Mouse (Mus musculus) layer of hippocampus, postnatal 14 days (tissue): ENCODE measurements around the gene 4932438H23Rik. TPM values are rescaled to one million over a fixed set of nuclear protein-coding genes. Genes with fewer than 3 reads are reported as not detected.
A peak's percentile ranks its signal among the peaks of the same experiment; 100 is the strongest.
"Not testable (repeated sequence)": the region's sequence is repeated elsewhere in the genome, so short reads cannot be mapped to it uniquely, and the experiment has no call there.

Experiments
- DNase-seq, 2 experiments: peaks; one replicate each; pipeline ENCODE4 v3.0.0; 2021 to 2022; ENCODE audit warnings: low spot score in 2 of 2, mixed read lengths in 1 of 2
- total RNA-seq, 2 experiments: library from RNA; stranded (reverse); gene quantifications; 2 replicates each; pipeline ENCODE4 v1.2.3; 2021

4932438H23Rik gene
- total RNA-seq, 2 experiments from 2014 or later = 1.8 to 2.0 TPM

GRCm38 (mm10) chr16:91100484-91100883 is 5.6 kb upstream of the 4932438H23Rik start:
- DNase-seq = no peak

GRCm38 (mm10) chr16:91099444-91100065 is 4.6 kb upstream of the 4932438H23Rik start:
- no peak for DNase-seq

- DNase-seq = no peak
These were observed 2.9 kb upstream of the 4932438H23Rik start for GRCm38 (mm10) chr16:91097858-91098257.

GRCm38 (mm10) chr16:91096984-91097506 is 2.1 kb upstream of the 4932438H23Rik start:
- DNase-seq = no peak

GRCm38 (mm10) chr16:91096016-91096415 is 1.1 kb upstream of the 4932438H23Rik start:
- DNase-seq = no peak

- DNase-seq = no peak
These were observed 8.1 kb downstream of the 4932438H23Rik start for GRCm38 (mm10) chr16:91086642-91087306.

GRCm38 (mm10) chr16:91085239-91085825 is 9.6 kb downstream of the 4932438H23Rik start:
- DNase-seq = no peak

GRCm38 (mm10) chr16:91084307-91085238 is 10.3 kb downstream of the 4932438H23Rik start:
- DNase-seq = peak; percentile 32 to 55

GRCm38 (mm10) chr16:91083002-91083646 is 11.8 kb downstream of the 4932438H23Rik start:
- DNase-seq = peak in 1 of 2 experiments; percentile 52

GRCm38 (mm10) chr16:91081508-91081907 is 13.4 kb downstream of the 4932438H23Rik start:
- peak; percentile 72 to 86 for DNase-seq

- DNase-seq = no peak
These were observed 18.7 kb downstream of the 4932438H23Rik start for GRCm38 (mm10) chr16:91076180-91076579.

GRCm38 (mm10) chr16:91075423-91075822 is 19.5 kb downstream of the 4932438H23Rik start:
- DNase-seq = not testable (repeated sequence)

GRCm38 (mm10) chr16:91073163-91073892 is 21.6 kb downstream of the 4932438H23Rik start:
- DNase-seq = peak; percentile 92 to 93

- no peak for DNase-seq
These were observed 22.7 kb downstream of the 4932438H23Rik start for GRCm38 (mm10) chr16:91072256-91072655.

GRCm38 (mm10) chr16:91068969-91069368 is 26.0 kb downstream of the 4932438H23Rik start:
- peak in 1 of 2 experiments; percentile 52 for DNase-seq

GRCm38 (mm10) chr16:91067122-91067521 is 27.8 kb downstream of the 4932438H23Rik start:
- DNase-seq = no peak

GRCm38 (mm10) chr16:91064583-91065365 is 30.1 kb downstream of the 4932438H23Rik start:
- DNase-seq = no peak

- DNase-seq = no peak
These were observed 31.1 kb downstream of the 4932438H23Rik start for GRCm38 (mm10) chr16:91063786-91064185.
